Mouse (Mus musculus): ENCODE results near the gene Myo9a.
"Not testable (repeated sequence)": the region's sequence is repeated elsewhere in the genome, so short reads cannot be mapped to it uniquely, and the experiment has no call there.

Gene Myo9a

DNA sequence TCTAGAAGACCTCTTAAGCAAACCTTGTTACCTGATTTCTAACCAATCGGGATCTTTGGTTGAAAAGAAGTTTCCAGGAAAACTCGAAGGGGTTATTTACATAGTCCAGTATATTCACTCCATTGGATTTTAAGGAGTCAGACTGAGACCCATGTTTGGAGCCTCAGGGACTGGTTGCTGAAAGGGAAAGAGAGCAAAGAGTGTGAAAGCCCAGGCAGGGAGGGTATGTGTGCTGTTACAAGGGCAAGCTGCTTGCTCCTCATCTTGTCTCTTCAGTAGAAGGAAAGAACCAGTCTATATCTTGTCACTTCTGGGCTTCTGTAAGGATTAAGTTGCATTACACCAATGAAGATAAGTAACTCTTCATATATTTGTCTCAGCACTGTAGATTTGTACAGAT is 1.3 kb downstream of the Myo9a start:
- DNase-seq = no peak

DNA sequence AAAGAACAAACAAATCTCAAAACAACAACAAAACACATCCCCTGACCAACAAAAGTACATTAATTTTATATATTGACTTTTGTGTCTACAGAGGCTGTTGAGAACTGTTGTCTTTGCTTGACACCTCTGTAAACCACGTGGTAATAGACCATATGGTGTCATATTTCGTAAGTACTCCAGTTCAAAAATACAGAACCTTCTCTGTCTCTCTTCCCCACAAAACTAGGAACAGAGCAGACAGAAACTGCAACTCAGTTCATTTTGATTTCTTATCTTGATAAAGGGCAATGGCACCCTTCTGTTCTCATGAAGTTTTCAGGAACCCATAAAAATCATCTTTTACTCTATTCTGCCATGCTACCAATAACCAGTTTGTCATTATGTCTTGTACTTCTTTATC is 4.5 kb downstream of the Myo9a start:
- DNase-seq = no peak

DNA sequence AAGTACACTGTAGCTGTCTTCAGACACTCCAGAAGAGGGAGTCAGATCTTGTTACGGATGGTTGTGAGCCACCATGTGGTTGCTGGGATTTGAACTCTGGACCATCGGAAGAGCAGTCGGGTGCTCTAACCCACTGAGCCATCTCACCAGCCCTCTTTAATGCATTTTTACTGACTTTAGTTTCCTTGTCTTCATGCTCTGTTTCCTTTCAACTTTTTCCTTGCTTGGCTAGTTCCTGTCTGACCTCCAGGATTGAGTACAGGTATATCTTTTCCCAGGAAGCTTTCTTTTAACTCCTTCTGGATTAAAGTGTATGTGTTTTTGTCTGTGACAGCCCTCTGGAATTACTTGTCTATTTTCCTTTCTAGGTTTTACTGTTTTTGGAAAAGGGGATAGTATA is 6.3 kb downstream of the Myo9a start:
- DNase-seq = not testable (repeated sequence)

DNA sequence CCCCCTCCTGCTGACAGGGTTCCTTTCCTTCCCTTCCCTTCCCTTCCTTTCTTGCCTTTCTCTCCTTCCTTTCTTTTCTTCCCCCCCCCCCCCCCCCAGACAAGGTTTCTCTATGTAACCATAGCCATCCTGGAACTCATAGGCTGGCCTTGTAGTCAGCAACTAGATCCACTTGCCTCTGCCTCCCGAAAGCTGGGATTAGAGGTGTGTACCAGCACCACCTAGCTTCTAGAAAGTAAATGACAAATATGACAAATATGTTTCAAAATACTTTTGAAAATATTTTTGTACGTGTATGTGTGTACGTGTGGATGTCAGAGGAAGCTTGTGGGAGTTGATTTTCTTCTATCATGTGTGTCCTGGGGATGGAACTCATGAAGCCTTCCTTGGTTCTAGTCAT is 9.8 kb downstream of the Myo9a start:
- no peak for DNase-seq

- DNase-seq = not testable (repeated sequence)
These were observed 16.3 kb downstream of the Myo9a start for GRCm38 (mm10) chr9:59766966-59767461.

- not testable (repeated sequence) for DNase-seq
These were observed 55.5 kb downstream of the Myo9a start for GRCm38 (mm10) chr9:59806046-59806774.

DNA sequence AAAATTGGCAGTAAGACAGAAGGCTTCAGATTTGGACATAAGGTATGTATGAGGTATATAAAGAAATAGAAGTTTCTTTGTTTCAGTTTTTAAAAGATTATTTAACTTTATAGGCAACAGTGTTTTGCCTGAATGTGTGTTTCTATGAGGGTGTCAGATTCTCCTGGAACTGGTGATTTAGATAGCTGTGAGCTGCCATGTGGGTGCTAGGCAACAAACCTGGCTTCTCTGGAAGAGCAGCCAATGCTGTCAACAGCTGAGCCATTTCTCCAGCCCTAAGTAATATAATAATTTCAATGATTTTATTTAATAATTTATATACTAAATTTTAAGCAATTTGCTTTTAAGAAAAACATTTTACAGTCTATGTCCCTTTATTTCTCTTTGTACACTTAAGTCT is 133.9 kb downstream of the Myo9a start:
- no peak for DNase-seq

DNA sequence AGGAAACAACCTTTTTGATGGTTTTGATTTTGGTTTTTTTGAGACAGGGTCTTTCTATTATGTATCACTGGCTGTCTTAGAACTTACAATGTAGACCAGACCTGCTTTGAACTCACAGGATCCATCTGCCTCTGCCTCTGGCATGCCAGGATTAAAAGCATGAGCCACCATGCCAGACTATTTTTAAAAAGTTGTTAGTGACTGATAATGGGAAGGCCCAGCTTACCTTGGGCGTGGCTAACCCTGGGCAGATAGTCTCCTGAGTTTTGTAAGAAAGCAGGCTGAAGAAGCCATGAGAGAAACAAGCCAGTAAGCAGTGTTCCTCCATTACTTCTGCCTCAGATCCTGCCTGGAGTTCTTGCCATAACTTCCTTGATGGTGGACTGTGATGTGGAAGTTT is 152.7 kb downstream of the Myo9a start:
- DNase-seq = no peak

DNA sequence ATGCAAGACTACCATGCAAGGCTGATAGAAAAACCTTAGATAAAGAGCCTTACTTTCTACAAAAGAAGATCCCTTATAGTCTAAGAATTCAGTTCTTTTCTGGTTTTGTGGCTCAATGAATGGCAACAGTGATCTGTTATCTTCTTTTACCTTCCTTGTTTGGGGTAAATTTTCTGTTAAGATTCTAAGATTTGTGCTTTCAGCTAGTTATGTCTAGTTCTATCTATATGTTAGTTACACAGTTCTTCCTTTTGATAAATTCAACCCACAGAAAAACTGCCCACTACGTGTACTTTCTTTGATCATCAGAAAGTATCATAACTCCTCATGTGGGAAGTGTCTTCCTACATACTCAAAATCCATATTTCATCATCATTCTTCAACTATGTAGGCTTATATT is 164.1 kb downstream of the Myo9a start:
- no peak for DNase-seq

- no peak for DNase-seq
These were observed 179.6 kb downstream of the Myo9a start for GRCm38 (mm10) chr9:59930248-59930647.

GRCm38 (mm10) chr9:59935866-59936265 is 185.2 kb downstream of the Myo9a start:
- DNase-seq = not testable (repeated sequence)

DNA sequence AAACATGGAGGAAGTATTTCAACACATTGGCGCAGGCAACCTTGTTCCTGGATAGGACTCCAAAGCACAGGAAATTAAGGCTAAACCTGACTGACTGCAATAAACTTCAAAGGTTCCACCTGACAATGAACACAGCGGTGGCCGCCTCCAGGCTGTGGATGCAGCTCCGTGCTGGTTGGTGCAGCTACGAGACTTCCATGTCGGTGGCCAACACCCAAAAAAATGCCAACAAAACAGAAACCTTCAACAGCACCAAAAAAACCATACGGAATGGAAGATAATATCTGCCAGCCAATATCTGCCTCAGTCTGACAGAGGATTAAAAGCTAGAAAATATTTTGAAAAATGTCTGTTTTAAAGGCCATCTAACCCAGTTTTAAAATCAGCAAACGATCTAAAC is 187.8 kb downstream of the Myo9a start:
- DNase-seq = no peak

- no peak for DNase-seq
These were observed 189.0 kb downstream of the Myo9a start for GRCm38 (mm10) chr9:59939691-59940090.

GRCm38 (mm10) chr9:59940913-59941884 is 190.5 kb downstream of the Myo9a start:
- DNase-seq = no peak

DNA sequence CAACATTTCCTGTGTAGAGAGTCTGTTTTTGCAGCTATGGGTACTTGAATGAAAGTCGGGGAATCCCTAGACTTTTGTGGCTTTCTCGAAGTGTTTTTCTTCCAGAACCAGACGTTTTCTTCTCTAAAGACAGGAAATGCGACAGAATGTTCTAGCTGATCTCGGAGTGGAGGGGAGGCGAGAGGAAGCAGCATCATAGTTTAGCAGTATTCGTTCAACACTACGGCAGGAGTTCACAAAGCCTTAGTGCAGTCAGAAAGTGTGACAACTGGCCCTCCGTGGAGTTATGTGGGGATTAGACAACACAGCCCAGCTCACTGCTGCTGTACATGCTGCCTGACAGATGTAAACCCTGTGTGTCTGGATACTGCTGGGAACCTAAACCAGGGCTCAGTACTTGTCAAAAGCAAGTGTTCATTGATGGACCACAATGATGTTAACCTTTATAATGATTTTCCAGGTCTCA is 191.2 kb downstream of the Myo9a start:
- peak in 1 of 2 experiments; percentile 3 for DNase-seq

DNA sequence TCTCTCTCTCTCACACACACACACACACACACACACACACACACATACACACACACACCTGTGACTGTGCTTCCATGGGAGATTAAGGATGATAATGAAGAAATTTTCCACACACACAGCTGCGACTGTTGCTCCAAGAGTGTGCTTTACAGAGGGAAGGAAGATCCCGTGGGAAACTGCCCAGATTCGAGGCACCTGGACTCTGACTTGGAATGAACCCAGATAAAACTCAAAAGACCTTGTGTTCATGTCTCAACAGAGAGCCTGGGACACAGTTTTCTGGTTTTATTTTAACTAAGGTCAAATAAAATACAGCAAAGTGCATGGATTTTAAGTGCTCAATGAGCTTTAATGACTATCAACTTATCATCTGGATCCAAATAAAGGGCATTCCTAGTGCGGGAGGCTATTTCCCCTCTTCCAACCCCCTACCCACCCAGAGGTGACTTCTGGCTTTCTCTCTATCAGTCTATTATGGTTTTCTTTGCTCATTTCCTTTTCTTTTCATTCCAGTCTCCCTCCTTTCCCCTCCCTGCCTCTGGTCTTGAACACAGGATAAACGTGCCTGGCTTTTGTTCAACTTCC is 191.9 kb downstream of the Myo9a start:
- DNase-seq = no peak

DNA sequence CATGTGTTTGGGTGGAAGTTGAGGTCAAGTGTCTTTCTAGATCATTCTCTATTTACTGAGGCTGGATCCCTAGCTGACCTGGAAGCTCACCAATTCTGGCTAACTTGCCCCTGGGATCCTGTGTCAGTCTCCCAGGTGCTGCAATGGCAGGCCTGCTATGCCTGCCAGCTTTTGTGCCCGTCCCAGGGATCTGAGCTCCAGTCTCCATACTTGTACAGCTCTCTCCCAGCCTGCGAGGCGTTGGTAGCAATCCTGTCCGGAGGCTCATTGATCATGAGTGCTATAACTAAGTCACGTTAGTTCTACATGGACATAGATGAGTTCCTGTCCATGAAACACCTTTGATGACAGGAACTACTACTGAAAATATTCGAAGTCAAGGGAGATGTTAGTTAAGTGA is 193.1 kb downstream of the Myo9a start:
- no peak for DNase-seq

- DNase-seq = no peak
These were observed 194.5 kb downstream of the Myo9a start for GRCm38 (mm10) chr9:59945241-59945640.

GRCm38 (mm10) chr9:59947271-59947670 is 196.6 kb downstream of the Myo9a start:
- no peak for DNase-seq

- no peak for DNase-seq
These were observed 197.5 kb downstream of the Myo9a start for GRCm38 (mm10) chr9:59948226-59948625.

DNA sequence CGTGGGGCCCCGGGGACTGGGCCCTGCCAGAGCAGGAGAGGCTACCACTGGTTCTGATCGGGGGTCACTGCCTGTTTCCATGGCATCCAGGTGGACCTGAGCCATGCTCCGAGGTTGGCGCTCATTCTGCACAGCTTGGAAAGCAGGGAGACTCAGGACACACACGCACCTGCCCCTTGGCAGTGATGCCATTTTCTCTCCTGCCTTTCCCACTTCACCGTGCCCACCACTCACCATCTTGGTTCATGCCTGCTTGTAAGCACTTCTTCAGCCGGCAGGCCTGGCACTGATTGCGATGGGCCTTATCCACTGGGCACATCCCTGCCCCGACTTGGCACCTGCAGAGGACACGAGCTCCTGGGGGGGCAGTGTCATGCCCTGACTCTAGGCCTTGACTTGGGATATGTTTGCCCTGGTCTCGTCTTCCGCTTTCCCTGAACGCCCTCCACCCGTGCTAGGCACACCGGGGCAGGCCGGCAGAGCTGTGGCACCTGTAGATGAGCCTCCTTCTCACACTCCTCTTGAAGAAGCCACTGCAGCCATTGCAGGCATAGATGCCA is 198.1 kb downstream of the Myo9a start:
- DNase-seq = no peak

- no peak for DNase-seq
These were observed 198.8 kb downstream of the Myo9a start for GRCm38 (mm10) chr9:59949511-59949910.

DNA sequence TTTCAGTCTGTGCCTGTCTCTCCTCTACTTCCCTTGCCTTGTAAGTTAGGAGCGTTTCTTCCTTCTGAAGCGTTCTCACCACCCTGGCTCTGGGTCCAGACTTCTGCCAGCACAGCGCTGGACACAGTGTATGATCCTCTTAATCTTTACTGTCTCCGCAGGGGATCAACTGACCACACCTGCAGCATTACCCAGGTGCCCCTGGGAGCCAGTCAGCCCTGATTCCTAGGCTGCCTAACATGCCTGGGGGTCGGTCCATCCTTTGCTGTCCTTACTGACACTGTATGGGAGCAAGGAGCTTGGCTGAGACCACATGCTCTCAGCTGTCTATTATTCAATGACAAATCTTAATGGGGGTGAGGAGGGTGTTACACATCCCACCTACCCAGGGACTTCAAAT is 199.3 kb downstream of the Myo9a start:
- DNase-seq = no peak

All from B cell, adult 2 months (primary cell).